Mouse (Mus musculus) frontal cortex, postnatal 25 days (tissue): ENCODE measurements at regions not wholly inside any gene's neighbourhood (a gene's known extent, or its start where the extent isn't known, plus 50 kb on each side); places are given as distances from the start of the nearest gene placed in this dataset.

Experiments
- DNase-seq, 2 experiments: peaks; one replicate each; pipeline ENCODE4 v3.0.0; 2022; ENCODE audit warnings: low spot score in 2 of 2

GRCm38 (mm10) chrX:6261469-6261868, 59.1 kb downstream of the Bmp15 start:
- DNase-seq: peak; percentile 39 to 58

- no peak for DNase-seq
Measured at GRCm38 (mm10) chrX:6258523-6258922, 62.0 kb downstream of the Bmp15 start.

- DNase-seq: no peak
Measured at GRCm38 (mm10) chrX:6254058-6254457, 66.5 kb downstream of the Bmp15 start.

- no peak for DNase-seq
Measured at GRCm38 (mm10) chrX:6252873-6253272, 67.6 kb downstream of the Bmp15 start.
